Mouse (Mus musculus): ENCODE results near the gene Rab44.
"Not testable (repeated sequence)": the region's sequence is repeated elsewhere in the genome, so short reads cannot be mapped to it uniquely, and the experiment has no call there.

DNA sequence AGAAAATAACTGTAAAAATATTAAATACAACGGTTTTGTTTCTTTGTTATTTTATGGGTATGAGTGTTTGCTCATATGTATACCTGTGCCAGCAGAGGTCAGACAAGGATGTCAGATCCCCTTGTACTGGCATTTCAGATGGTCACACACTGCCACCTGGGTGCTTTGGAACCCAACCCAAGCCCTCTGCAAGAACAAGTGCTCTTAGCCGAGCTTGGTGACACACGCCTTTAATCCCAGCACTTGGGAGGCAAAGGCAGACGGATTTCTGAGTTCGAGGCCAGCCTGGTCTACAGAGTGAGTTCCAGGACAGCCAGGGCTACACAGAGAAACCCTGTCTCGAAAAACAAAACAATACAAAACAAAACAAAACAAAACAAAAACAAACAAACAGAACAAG lies 3.6 kb upstream of the Rab44 start:
- not testable (repeated sequence) for TF ChIP-seq CTCF (IDR thresholded peaks at IDR 0.05); EP300 (IDR thresholded peaks at IDR 0.05; ENCODE audit: insufficient read depth, low read depth, low read length); POLR2A (IDR thresholded peaks at IDR 0.05; ENCODE audit: insufficient read depth, low read depth, low read length)
